Mouse (Mus musculus): ENCODE measurements at regions not wholly inside any gene's neighbourhood (a gene's known extent, or its start where the extent isn't known, plus 50 kb on each side); places are given as distances from the start of the nearest gene placed in this dataset.

- Histone ChIP-seq H3K27ac (no peak overlapping the region), H3K27me3 (no peaks in the 10 kb centered on the region), H3K36me3 (no peaks in the 10 kb centered on the region), H3K9ac (no peak overlapping the region), H3K4me3 (replicated peaks) (no peak overlapping the region), H3K9me3 (replicated peaks) (no peaks in the 10 kb centered on the region), H3K4me1 (replicated peaks) (no peaks in the 10 kb centered on the region), H3K4me2 (no peak overlapping the region)
- ATAC-seq (ENCODE audit: low read depth) (peak; percentile 43; the same call in 1 of the 2 replicates), DNase-seq (no peak)
- 58% methylated on average over 3 of the region's 3 CpGs for WGBS (ENCODE audit: insufficient replicate concordance)
Measured at GRCm38 (mm10) chr10:122386748-122387147, 61.6 kb upstream of the Avpr1a start.

- Histone ChIP-seq H3K4me3 (replicated peaks) (no peak overlapping the region), H3K4me1 (replicated peaks) (no peaks in the 10 kb centered on the region), H3K9ac (no peak overlapping the region), H3K27me3 (no peaks in the 10 kb centered on the region), H3K36me3 (no peaks in the 10 kb centered on the region), H3K9me3 (replicated peaks) (no peaks in the 10 kb centered on the region), H3K4me2 (no peak overlapping the region), H3K27ac (no peak overlapping the region; the same call in 1 of the 2 replicates)
- DNase-seq (no peak), ATAC-seq (ENCODE audit: low read depth) (peak; percentile 63)
- 56% methylated on average over 3 of the region's 3 CpGs for WGBS (ENCODE audit: insufficient replicate concordance)
Measured at GRCm38 (mm10) chr10:122379661-122380344, 68.5 kb upstream of the Avpr1a start.

DNA sequence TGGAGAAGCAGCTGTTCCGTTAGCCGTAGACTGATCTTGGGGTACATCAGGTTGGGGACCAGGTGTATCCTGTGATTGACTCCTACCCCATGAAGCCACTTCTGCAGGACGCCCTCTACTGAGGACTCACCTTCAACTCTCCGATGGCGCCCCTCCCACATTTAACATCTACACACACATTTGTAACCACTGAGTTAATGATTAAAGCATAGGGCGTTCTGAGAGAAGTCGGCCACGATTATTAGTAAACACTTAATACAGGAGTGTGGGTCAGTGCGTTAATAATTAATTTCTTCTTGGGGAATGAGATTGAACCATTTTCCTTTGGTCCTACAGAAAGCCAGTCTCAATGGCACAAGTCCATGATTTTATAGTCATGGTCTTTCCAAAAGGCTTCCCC is 105.0 kb upstream of the Avpr1a start:
- ATAC-seq (ENCODE audit: low read depth) (no peak), DNase-seq (no peak)
- Histone ChIP-seq H3K36me3 (no peaks in the 10 kb centered on the region), H3K4me1 (replicated peaks) (no peaks in the 10 kb centered on the region), H3K9me3 (replicated peaks) (peaks cover 8% of the 10 kb centered on the region; the same call in 1 of the 2 replicates), H3K4me2 (no peak overlapping the region), H3K4me3 (replicated peaks) (no peak overlapping the region), H3K9ac (no peak overlapping the region), H3K27me3 (no peaks in the 10 kb centered on the region), H3K27ac (no peak overlapping the region)
- WGBS (ENCODE audit: insufficient replicate concordance): 77% methylated on average over 9 of the region's 9 CpGs

GRCm38 (mm10) chr10:122342356-122342755 is 105.9 kb upstream of the Avpr1a start:
- Histone ChIP-seq H3K4me1 (replicated peaks) (no peaks in the 10 kb centered on the region), H3K9me3 (replicated peaks) (peaks cover 8% of the 10 kb centered on the region; the same call in 1 of the 2 replicates), H3K27ac (no peak overlapping the region), H3K4me2 (no peak overlapping the region), H3K4me3 (replicated peaks) (no peak overlapping the region), H3K27me3 (no peaks in the 10 kb centered on the region), H3K36me3 (no peaks in the 10 kb centered on the region), H3K9ac (no peak overlapping the region)
- DNase-seq (no peak), ATAC-seq (ENCODE audit: low read depth) (no peak)
- 65% methylated on average over 12 of the region's 12 CpGs for WGBS (ENCODE audit: insufficient replicate concordance)

DNA sequence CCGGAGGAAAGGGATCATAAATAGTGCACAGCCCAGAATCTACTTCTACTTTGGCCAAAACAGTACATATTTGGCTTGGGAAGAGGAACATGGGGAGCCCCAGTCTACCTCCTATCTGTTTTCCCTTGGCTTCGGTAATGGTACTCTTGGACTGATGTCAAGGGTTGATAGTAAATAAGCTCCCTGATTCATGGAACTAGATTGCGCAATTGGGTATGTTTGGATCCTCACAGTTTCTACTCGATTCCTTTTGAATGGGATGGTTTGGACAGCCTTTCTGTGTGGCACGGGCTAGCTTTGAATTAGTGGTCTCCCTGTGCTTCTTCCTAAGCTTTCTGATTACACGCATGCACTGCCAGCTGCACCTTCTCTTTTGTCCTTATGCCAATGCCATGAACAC is 121.4 kb upstream of the Avpr1a start:
- Histone ChIP-seq H3K27ac (no peak overlapping the region), H3K9me3 (replicated peaks) (no peaks in the 10 kb centered on the region), H3K9ac (no peak overlapping the region), H3K4me3 (replicated peaks) (no peak overlapping the region), H3K4me2 (no peak overlapping the region), H3K36me3 (no peaks in the 10 kb centered on the region), H3K4me1 (replicated peaks) (no peaks in the 10 kb centered on the region), H3K27me3 (no peaks in the 10 kb centered on the region)
- 63% methylated on average over 6 of the region's 6 CpGs for WGBS (ENCODE audit: insufficient replicate concordance)
- ATAC-seq (ENCODE audit: low read depth) (no peak), DNase-seq (no peak)

DNA sequence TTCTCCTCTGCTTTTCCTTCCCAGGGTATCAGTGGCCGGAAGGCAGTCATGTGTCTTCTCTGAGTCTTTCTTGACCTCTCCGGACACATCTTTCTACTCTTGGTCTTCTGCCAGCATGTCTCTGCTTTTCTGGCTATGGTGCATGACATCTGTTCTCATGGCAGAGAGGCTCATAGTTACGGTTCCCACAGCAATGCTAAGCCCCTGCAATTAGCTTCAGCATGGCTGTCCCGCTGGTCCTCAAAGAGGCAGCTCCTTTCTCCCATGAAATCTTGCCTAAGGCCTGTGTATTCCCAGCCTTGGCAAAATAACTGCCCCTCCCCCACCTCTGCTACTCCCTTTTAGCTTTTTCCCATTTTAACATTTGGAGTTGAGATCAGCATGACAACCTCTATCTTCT is 129.4 kb upstream of the Avpr1a start:
- H3K4me3 ChIP-seq (replicated peaks): no peak overlapping the region
- DNase-seq: no peak

DNA sequence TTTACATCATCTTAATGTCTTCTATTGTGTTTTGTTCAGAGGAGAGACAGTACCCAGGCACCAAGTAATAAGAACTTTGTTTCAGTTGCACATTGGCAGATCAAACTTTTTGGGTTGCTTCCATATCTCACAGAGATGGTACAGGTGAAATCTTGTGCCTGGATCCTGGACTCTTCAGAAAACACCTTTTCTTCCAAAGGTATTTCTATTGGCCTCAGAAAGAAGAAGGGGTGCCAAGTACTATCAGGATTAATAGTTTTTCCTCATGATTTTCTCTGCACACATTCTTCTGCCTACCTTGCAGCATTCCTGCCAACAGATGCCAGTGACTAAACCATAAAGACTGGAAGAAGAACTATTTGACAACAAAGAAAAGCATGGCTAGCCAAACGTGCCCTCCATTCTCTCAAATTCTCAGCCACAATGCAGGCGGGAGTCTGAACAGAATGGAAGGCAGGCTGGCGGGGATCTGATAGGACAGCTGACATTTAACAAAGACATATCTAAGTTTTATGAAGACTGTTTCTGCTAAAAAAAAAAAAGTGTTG is 137.6 kb upstream of the Avpr1a start:
- no peaks in the 10 kb centered on the region for H3K36me3 ChIP-seq
- no peak overlapping the region for H3K9ac ChIP-seq
- H3K27ac ChIP-seq: no peak overlapping the region
- H3K4me3 ChIP-seq (replicated peaks): no peak overlapping the region
- H3K27me3 ChIP-seq: no peaks in the 10 kb centered on the region
- H3K4me1 ChIP-seq (replicated peaks): no peaks in the 10 kb centered on the region
- ATAC-seq (ENCODE audit: low read depth): no peak
- H3K9me3 ChIP-seq (replicated peaks): no peaks in the 10 kb centered on the region
- DNase-seq: no peak
- WGBS (ENCODE audit: insufficient replicate concordance): 64% methylated on average over 3 of the region's 3 CpGs
- H3K4me2 ChIP-seq: no peak overlapping the region

More for the DNA sequence above, 129.4 kb upstream of the Avpr1a start:
- ATAC-seq (ENCODE audit: low read depth): no peak
- WGBS (ENCODE audit: insufficient replicate concordance): 75% methylated on average over 4 of the region's 4 CpGs
- Histone ChIP-seq H3K36me3 (no peaks in the 10 kb centered on the region), H3K27ac (no peak overlapping the region), H3K27me3 (no peaks in the 10 kb centered on the region), H3K4me2 (no peak overlapping the region), H3K9me3 (replicated peaks) (no peaks in the 10 kb centered on the region), H3K4me1 (replicated peaks) (no peaks in the 10 kb centered on the region), H3K9ac (no peak overlapping the region)

- ATAC-seq (ENCODE audit: low read depth) (no peak), DNase-seq (no peak)
- H3K4me1 ChIP-seq (replicated peaks): no peaks in the 10 kb centered on the region
- no peaks in the 10 kb centered on the region for H3K27me3 ChIP-seq
- H3K9me3 ChIP-seq (replicated peaks): no peaks in the 10 kb centered on the region
- no peak overlapping the region for H3K4me3 ChIP-seq (replicated peaks)
- H3K27ac ChIP-seq: no peak overlapping the region
- no peak overlapping the region for H3K4me2 ChIP-seq
- WGBS (ENCODE audit: insufficient replicate concordance): 56% methylated on average over 3 of the region's 3 CpGs
- H3K36me3 ChIP-seq: no peaks in the 10 kb centered on the region
- H3K9ac ChIP-seq: no peak overlapping the region
Measured at GRCm38 (mm10) chr10:122308691-122309090, 139.6 kb upstream of the Avpr1a start.

DNA sequence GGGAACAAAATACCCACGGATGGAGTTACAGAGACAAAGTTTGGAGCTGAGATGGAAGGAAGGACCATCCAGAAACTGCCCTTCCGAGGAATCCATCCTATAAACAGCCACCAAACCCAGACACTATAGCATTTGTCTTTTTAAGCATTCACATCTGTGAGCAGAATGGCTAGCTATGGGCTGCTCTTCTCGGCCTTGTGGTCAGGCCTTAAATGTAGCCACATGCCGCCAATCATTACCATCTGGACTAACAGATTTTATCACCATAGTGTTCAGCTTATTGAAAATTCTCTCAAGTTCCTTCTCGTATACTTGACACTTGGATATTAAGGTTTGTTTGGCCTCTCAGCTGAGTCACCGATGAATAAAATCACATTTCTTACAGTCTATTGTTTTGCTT is 146.0 kb upstream of the Avpr1a start:
- no peaks in the 10 kb centered on the region for H3K9me3 ChIP-seq (replicated peaks)
- H3K27ac ChIP-seq: no peak overlapping the region
- no peaks in the 10 kb centered on the region for H3K27me3 ChIP-seq
- no peaks in the 10 kb centered on the region for H3K4me1 ChIP-seq (replicated peaks)
- H3K4me2 ChIP-seq: no peak overlapping the region
- H3K4me3 ChIP-seq (replicated peaks): no peak overlapping the region
- ATAC-seq (ENCODE audit: low read depth) (no peak), DNase-seq (no peak)
- no peak overlapping the region for H3K9ac ChIP-seq
- 50% methylated on average over 6 of the region's 6 CpGs for WGBS (ENCODE audit: insufficient replicate concordance)
- H3K36me3 ChIP-seq: no peaks in the 10 kb centered on the region

GRCm38 (mm10) chr10:122295921-122296425 is 152.3 kb upstream of the Avpr1a start:
- WGBS (ENCODE audit: insufficient replicate concordance): 59% methylated on average over 5 of the region's 5 CpGs

DNA sequence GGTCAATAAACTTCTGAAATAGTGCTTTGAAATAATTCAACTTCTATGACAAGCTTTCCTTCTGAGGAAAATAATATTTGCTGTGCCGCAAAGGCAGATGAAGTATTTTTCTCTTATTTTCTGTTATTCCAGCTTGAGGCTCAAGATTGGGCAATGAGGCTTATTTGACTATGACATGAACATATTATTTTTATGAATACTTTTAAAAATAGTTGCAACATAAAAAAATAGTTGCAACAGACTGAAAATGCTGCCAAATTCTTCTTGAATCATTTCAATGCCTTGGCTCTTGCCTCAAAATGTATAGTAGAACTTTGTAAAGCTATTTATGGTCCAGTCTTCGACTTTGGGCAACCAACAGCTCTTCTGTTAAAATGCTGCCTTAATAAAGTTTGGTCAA is 156.7 kb upstream of the Avpr1a start:
- Histone ChIP-seq H3K9ac (no peak overlapping the region), H3K9me3 (replicated peaks) (no peaks in the 10 kb centered on the region), H3K4me2 (no peak overlapping the region), H3K27me3 (no peaks in the 10 kb centered on the region), H3K4me3 (replicated peaks) (no peak overlapping the region), H3K36me3 (no peaks in the 10 kb centered on the region), H3K4me1 (replicated peaks) (no peaks in the 10 kb centered on the region), H3K27ac (no peak overlapping the region)
- WGBS (ENCODE audit: insufficient replicate concordance): 64% methylated on average over 2 of the region's 2 CpGs
- ATAC-seq (ENCODE audit: low read depth): no peak
- DNase-seq: no peak

More at GRCm38 (mm10) chr10:122295921-122296425, 152.3 kb upstream of the Avpr1a start:
- no peak overlapping the region for H3K9ac ChIP-seq
- H3K4me3 ChIP-seq (replicated peaks): no peak overlapping the region
- DNase-seq (no peak), ATAC-seq (ENCODE audit: low read depth) (no peak)
- no peaks in the 10 kb centered on the region for H3K36me3 ChIP-seq
- no peaks in the 10 kb centered on the region for H3K9me3 ChIP-seq (replicated peaks)
- no peak overlapping the region for H3K4me2 ChIP-seq
- no peak overlapping the region for H3K27ac ChIP-seq
- H3K4me1 ChIP-seq (replicated peaks): no peaks in the 10 kb centered on the region
- no peaks in the 10 kb centered on the region for H3K27me3 ChIP-seq

GRCm38 (mm10) chr10:122291091-122291490 is 157.2 kb upstream of the Avpr1a start:
- ATAC-seq (ENCODE audit: low read depth) (no peak), DNase-seq (no peak)
- H3K27ac ChIP-seq: no peak overlapping the region
- H3K9me3 ChIP-seq (replicated peaks): no peaks in the 10 kb centered on the region
- WGBS (ENCODE audit: insufficient replicate concordance): 72% methylated on average over 5 of the region's 5 CpGs
- no peak overlapping the region for H3K9ac ChIP-seq
- H3K36me3 ChIP-seq: no peaks in the 10 kb centered on the region
- H3K27me3 ChIP-seq: no peaks in the 10 kb centered on the region
- no peak overlapping the region for H3K4me3 ChIP-seq (replicated peaks)
- H3K4me2 ChIP-seq: no peak overlapping the region
- H3K4me1 ChIP-seq (replicated peaks): no peaks in the 10 kb centered on the region
